Mouse (Mus musculus): Measurements from ENCODE around the gene H60b. TPM values are rescaled to one million over a fixed set of nuclear protein-coding genes. Genes with fewer than 3 reads are reported as not detected.
"Not testable (repeated sequence)": the region's sequence is repeated elsewhere in the genome, so short reads cannot be mapped to it uniquely, and the experiment has no call there.

The H60b gene
- polyA plus RNA-seq (2015; fragmentation: Nextera tagmentation; extraction: Ambion mirVana) = not detected in 2 replicates

DNA sequence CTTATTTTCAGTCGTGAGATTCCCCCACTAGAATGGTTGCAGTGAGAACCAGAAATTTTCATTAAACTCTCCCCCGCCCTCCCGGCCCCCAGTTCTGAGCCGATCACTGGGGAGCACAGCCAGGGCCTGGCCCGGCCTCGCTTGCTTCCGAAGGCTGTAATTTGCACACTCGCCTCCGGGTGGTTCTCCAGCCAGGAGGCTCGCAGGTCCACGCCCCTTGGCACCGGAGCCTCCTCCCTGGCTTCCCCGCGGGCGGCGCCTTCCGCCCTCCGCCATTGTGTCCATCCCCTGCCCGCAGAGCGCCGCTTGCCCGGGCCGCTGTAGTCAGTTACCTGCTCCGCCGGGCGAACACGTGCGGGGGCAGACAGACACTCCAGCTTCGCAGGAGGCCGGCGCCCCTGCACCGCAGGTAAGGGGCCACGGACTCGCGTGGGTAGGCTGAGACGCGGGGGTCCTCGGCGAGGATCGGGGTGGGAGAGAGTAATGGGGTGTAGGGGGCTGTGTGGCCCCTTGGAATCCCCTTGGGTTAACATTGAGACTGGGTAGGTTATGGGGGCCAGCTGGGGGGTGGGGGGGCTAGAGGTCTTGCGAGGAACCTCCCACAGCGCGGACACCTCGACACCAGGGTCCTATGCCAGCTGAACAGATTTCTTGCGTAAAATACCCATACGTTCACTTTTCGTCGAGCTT, at the start of gene H60b, which contains the start of gene Raet1e:
Gene H60b (plus strand): TSS at position 277 of the 690 bp plus-strand sequence.
Gene Raet1e (plus strand): TSS at position 260 of the 690 bp plus-strand sequence.
- not testable (repeated sequence) for H3K9me3 ChIP-seq (ENCODE audit: low read length); H3K4me1 ChIP-seq (ENCODE audit: insufficient read depth); H3K9ac ChIP-seq (replicated peaks); H3K27ac ChIP-seq (ENCODE audit: low read depth); H3K36me3 ChIP-seq (replicated peaks; ENCODE audit: insufficient read depth, low read length)
- ATAC-seq (peak; percentile 83), DNase-seq (peak; percentile 75)
- Histone ChIP-seq H3K27me3 (ENCODE audit: insufficient read depth, low read length) (peaks cover 65% of the 10 kb centered on the region), H3K4me3 (ENCODE audit: low read depth, low read length) (peak within 1 kb of the TSS; percentile 37), H3K4me2 (ENCODE audit: low read depth, low read length) (peak within 1 kb of the TSS; percentile 55)
- under 1% methylated on average over 45 of the region's 48 CpGs for WGBS (ENCODE audit: insufficient replicate concordance)
- peak; percentile 28; the same call in 1 of the 2 replicates for TF ChIP-seq CTCF (IDR thresholded peaks at IDR 0.05; ENCODE audit: low read depth)

DNA sequence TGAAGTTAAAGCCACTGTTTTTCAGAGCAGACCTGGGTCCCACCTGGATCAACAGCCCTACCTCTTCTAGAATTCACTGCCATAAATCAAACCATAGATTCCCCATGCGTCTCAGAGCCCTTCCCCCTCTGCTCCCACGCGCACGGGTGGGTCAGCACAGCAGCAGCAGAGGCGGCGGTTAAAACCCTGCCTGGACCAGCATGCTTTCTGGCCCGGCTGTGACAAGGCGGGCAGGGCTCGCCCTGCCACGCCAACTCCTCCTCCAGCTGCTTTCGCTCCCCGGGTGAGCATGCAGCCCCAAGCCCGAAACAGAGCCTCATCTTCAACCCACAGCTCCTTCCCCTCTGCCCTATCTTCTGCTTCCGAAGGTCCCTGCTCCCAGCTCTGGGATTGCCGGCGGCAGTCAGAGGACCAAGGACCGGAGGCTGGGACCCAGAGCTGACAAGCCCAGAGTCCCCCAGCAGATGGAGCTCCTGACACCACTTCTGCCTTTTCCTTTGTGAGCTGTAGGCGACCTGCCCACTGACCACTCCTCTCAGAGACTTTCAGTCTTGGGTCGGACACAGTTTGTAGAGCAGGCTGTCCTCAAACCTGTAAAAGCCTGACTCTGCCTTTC, 17.6 kb upstream of the H60b start:
- Histone ChIP-seq H3K9me3 (ENCODE audit: low read length) (no peaks in the 10 kb centered on the region), H3K4me1 (ENCODE audit: insufficient read depth) (no peaks in the 10 kb centered on the region), H3K4me2 (ENCODE audit: low read depth, low read length) (peak overlapping the region; percentile 56), H3K36me3 (replicated peaks; ENCODE audit: insufficient read depth, low read length) (no peaks in the 10 kb centered on the region), H3K27me3 (ENCODE audit: insufficient read depth, low read length) (no peaks in the 10 kb centered on the region), H3K9ac (replicated peaks) (no peak overlapping the region), H3K27ac (ENCODE audit: low read depth) (no peak overlapping the region), H3K4me3 (ENCODE audit: low read depth, low read length) (peak overlapping the region; percentile 5; the same call in 1 of the 2 replicates)
- DNase-seq = peak; percentile 72
- ATAC-seq = peak; percentile 31; the same call in 1 of the 2 replicates
- TF ChIP-seq EP300 (IDR thresholded peaks at IDR 0.05; ENCODE audit: low read depth) = no peak
- TF ChIP-seq CTCF (IDR thresholded peaks at IDR 0.05; ENCODE audit: low read depth) = peak; percentile 76
- WGBS (ENCODE audit: insufficient replicate concordance) = 3% methylated on average over 14 of the region's 19 CpGs

DNA sequence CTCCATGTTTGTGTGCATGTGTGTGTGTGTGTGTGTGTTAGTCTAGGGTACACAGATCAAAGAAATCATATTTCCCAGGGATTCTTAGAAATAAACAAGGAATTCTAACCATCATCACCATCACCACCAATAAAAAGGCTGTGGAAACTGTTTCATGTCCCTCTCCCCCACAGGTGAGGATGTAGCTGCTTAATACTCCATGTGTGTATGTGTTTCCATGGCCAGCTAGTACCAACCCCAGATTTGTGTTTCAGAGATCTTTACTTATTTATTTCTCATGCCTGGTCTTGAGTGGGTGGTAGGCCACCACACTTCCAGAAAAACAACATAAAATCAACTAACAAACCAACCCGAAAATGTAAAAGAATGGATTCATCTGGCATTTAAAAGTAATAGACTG, 16.2 kb upstream of the H60b start:
- H3K27ac ChIP-seq (ENCODE audit: low read depth); H3K27me3 ChIP-seq (ENCODE audit: insufficient read depth, low read length); H3K9me3 ChIP-seq (ENCODE audit: low read length); H3K4me1 ChIP-seq (ENCODE audit: insufficient read depth); H3K9ac ChIP-seq (replicated peaks); H3K36me3 ChIP-seq (replicated peaks; ENCODE audit: insufficient read depth, low read length); H3K4me2 ChIP-seq (ENCODE audit: low read depth, low read length); H3K4me3 ChIP-seq (ENCODE audit: low read depth, low read length); ATAC-seq: not testable (repeated sequence)
- 71% methylated on average over 1 of the region's 1 CpGs for WGBS (ENCODE audit: insufficient replicate concordance)
- peak; percentile 68 for DNase-seq

DNA sequence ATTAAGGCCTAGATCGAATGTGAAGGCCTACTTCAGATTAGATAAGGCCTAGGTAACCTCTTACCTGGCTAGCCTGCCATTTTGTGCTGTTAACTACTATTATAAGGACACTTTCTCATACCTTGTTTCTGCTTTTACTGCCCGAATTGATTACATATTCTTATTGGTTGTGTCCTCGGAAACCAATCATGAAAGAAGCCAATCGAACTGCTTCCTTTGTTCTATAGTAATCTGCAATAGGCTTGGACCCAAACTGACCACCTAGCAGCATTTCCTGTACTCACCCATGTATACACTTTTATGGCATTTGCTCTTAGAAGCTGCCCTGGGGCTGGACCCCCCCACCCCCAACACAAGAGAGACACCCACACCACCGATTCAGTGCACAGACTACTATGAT, 15.5 kb upstream of the H60b start:
- ATAC-seq = no peak
- Histone ChIP-seq H3K36me3 (replicated peaks; ENCODE audit: insufficient read depth, low read length) (no peaks in the 10 kb centered on the region), H3K9ac (replicated peaks) (no peak overlapping the region), H3K4me2 (ENCODE audit: low read depth, low read length) (no peak overlapping the region), H3K4me1 (ENCODE audit: insufficient read depth) (no peaks in the 10 kb centered on the region), H3K9me3 (ENCODE audit: low read length) (no peaks in the 10 kb centered on the region), H3K4me3 (ENCODE audit: low read depth, low read length) (no peak overlapping the region), H3K27ac (ENCODE audit: low read depth) (no peak overlapping the region), H3K27me3 (ENCODE audit: insufficient read depth, low read length) (no peaks in the 10 kb centered on the region)
- WGBS (ENCODE audit: insufficient replicate concordance) = 70% methylated on average over 5 of the region's 5 CpGs
- no peak for DNase-seq
- no peak for TF ChIP-seq EP300 (IDR thresholded peaks at IDR 0.05; ENCODE audit: low read depth)
- no peak for TF ChIP-seq CTCF (IDR thresholded peaks at IDR 0.05; ENCODE audit: low read depth)

DNA sequence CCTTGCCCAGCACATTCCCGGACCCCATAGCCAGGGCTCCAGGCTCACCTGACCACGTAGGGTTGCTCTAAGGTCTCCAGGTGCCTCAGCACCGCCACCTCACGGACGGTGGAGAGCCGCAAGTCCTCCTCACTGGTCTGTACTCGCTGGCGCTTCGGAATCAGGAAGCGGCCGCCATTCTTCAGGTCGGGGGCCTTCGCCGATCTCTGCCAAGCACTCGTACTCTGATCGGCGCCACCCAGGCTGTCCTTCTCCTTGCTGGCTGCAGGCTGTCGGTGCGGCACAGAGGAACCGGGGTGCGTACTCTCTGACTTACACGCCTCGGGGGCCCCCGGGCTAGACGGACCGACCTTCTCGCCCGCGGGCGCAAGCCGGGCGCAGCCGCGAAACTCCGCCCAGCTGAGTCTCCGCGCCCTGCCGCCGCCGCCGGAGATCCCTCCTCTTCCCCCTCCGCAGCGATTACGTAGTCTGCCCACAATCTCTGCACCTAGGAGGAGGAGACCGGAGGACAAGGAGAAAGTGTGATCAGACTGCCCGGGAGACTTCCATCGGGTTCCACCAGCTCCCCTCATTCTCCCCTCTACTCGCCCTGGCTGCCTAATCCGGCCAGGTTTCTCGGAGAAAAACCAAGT, 9.8 kb upstream of the H60b start:
- Histone ChIP-seq H3K4me3 (ENCODE audit: low read depth, low read length) (peak overlapping the region; percentile 68), H3K27me3 (ENCODE audit: insufficient read depth, low read length) (peaks cover 35% of the 10 kb centered on the region), H3K9me3 (ENCODE audit: low read length) (no peaks in the 10 kb centered on the region), H3K4me2 (ENCODE audit: low read depth, low read length) (peak overlapping the region; percentile 96), H3K36me3 (replicated peaks; ENCODE audit: insufficient read depth, low read length) (no peaks in the 10 kb centered on the region), H3K27ac (ENCODE audit: low read depth) (peak overlapping the region; percentile 86), H3K4me1 (ENCODE audit: insufficient read depth) (peaks cover 10% of the 10 kb centered on the region; the same call in 1 of the 2 replicates), H3K9ac (replicated peaks) (peak overlapping the region; percentile 71)
- under 1% methylated on average over 47 of the region's 50 CpGs for WGBS (ENCODE audit: insufficient replicate concordance)
- TF ChIP-seq CTCF (IDR thresholded peaks at IDR 0.05; ENCODE audit: low read depth) (peak; percentile 68), EP300 (IDR thresholded peaks at IDR 0.05; ENCODE audit: low read depth) (no peak)
- peak; percentile 93 for ATAC-seq
- DNase-seq = peak; percentile 82

DNA sequence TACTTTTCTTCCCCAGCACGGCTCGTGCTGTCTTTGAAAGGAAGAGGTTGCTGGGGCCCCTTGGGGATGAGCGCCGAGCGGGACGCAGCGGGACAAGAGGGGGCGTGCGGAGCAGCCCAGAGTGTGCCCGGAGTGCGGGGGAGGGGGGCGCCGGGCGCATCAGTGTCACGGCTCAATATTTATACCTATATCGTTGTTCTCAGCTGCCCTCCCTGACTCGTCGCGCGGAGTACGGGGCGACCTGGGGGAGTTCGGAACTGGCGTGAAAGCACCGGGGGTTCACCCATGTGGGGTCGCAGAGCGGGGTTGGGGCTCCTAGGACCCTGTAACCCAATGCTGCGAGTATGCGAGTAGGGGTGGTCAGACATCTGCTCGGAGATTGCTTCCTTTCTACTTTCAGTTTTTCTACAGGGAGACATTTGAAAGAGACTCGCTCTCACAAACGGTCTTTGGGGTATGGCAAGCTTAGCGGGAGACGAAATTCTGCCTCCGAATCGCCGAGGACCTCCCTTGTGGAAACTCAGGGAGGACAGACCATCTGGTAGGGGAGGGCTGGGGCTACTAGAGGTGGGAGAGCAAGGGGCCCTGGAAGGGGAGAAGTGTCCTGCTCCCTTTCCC, 9.2 kb upstream of the H60b start, which contains the start of gene E030030I06Rik:
Gene E030030I06Rik (minus strand): TSS at position 198 of the 618 bp plus-strand sequence.
- peak; percentile 27 for DNase-seq

More for the DNA sequence above, 9.2 kb upstream of the H60b start, which contains the start of gene E030030I06Rik:
- H3K27me3 ChIP-seq (ENCODE audit: insufficient read depth, low read length) = peaks cover 40% of the 10 kb centered on the region
- peak; percentile 20 for ATAC-seq
- peak within 1 kb of the TSS; percentile 96 for H3K4me2 ChIP-seq (ENCODE audit: low read depth, low read length)
- H3K4me3 ChIP-seq (ENCODE audit: low read depth, low read length) = peak within 1 kb of the TSS; percentile 68
- H3K4me1 ChIP-seq (ENCODE audit: insufficient read depth) = peaks cover 10% of the 10 kb centered on the region; the same call in 1 of the 2 replicates
- no peaks in the 10 kb centered on the region for H3K36me3 ChIP-seq (replicated peaks; ENCODE audit: insufficient read depth, low read length)
- peak within 1 kb of the TSS; percentile 86 for H3K27ac ChIP-seq (ENCODE audit: low read depth)
- peak within 1 kb of the TSS; percentile 71 for H3K9ac ChIP-seq (replicated peaks)
- no peaks in the 10 kb centered on the region for H3K9me3 ChIP-seq (ENCODE audit: low read length)
- TF ChIP-seq EP300 (IDR thresholded peaks at IDR 0.05; ENCODE audit: low read depth) = no peak
- TF ChIP-seq CTCF (IDR thresholded peaks at IDR 0.05; ENCODE audit: low read depth) = no peak
- WGBS (ENCODE audit: insufficient replicate concordance) = under 1% methylated on average over 33 of the region's 37 CpGs

All from liver, postnatal 0 days (tissue).